Mouse (Mus musculus) spleen, adult 2 months (tissue): Measurements from ENCODE around the gene Loxl4.

Source experiments
- CTCF ChIP-seq: fragments of 200-500 bp; IDR thresholded peaks from 2 replicates; pipeline ENCODE4 v1.5.1; 2011; ENCODE audit warnings: mild to moderate bottlenecking, inconsistent platforms; ENCODE audit not compliant: insufficient read depth, insufficient read length, insufficient replicate concordance; ENCODE audit errors: extremely low read depth
- POLR2A ChIP-seq: fragments of 200-500 bp; IDR thresholded peaks from 2 replicates; pipeline ENCODE4 v1.6.1; 2011; ENCODE audit warnings: low read depth, low read length, inconsistent platforms

DNA sequence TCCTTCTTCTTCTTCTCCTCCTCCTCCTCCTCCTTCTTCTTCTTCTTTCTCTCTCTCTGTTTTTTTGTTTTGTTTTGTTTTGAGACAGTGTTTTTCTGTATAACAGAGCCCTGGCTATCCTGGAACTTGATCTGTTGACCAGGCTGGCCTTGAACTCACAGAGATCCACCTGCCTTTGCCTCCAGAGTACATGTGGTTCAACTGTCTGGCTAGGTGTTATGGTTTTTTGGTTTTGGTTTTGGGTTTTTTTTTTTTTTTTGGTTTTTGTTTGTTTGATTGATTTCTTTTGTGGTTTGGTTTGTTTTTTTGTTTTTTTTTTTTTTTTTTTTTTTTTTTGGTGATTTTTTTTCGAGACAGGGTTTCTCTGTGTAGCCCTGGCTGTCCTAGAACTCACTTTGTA lies 35.8 kb downstream of the Loxl4 start:
- TF ChIP-seq CTCF (no peak), POLR2A (no peak)
